Mouse (Mus musculus) kidney, adult 2 months (tissue): Measurements from ENCODE around the gene Gm17455.

Experiments
- CTCF ChIP-seq: fragments of 200-500 bp; conservative IDR thresholded peaks from 2 replicates; pipeline ENCODE4 v1.5.1; 2011; ENCODE audit warnings: low read depth, mild to moderate bottlenecking, control low read depth, low read length, moderate library complexity, mixed read lengths; ENCODE audit not compliant: insufficient read depth, insufficient read length
- POLR2A ChIP-seq: fragments of 200-500 bp; IDR thresholded peaks from one replicate; pipeline ENCODE4 v1.6.1; 2011; ENCODE audit warnings: low read depth, low read length, control low read depth

DNA sequence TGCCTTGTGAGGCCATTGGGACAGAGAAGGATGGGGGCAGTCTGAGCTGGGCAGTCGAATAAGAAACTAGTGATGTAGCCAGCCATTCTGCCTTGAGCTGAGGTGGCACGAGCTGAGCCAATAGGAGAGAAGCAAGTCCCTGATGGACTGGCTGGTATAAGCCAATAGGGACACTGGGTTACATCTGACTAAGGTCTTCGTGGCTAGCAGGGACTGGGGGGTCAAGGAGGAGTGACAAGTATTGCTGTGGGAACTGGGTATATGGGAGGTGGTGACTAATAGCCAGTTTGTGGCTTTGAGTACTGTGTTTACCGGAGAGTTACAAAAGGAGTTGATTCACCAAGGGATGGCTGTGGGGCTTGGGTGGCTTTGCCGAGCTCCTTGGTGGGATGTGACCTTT is 3.9 kb upstream of the Gm17455 start:
- TF ChIP-seq POLR2A: no peak
- no peak for TF ChIP-seq CTCF
